Mouse (Mus musculus): Measurements from ENCODE around the gene Mlana.

GRCm38 (mm10) chr19:29658836-29659235 is 38.8 kb upstream of the Mlana start:
- TF ChIP-seq GATA1 (IDR thresholded peaks at IDR 0.05; ENCODE audit: borderline replicate concordance, low read length): no peak
- TF ChIP-seq CTCF (IDR thresholded peaks at IDR 0.05; ENCODE audit: low read depth, low read length): no peak
- no peak for TF ChIP-seq POLR2AphosphoS5 (IDR thresholded peaks at IDR 0.05; ENCODE audit: insufficient replicate concordance, low read depth, low read length)
- no peak for TF ChIP-seq TAL1 (conservative IDR thresholded peaks at IDR 0.05; ENCODE audit: low read depth, low read length)
